Mouse (Mus musculus): ENCODE results near the gene Klhl15. TPM values are rescaled to one million over a fixed set of nuclear protein-coding genes. Genes with fewer than 3 reads are reported as not detected.

Gene Klhl15
- total RNA-seq (2023), result 1 to 10 TPM; 7.2 to 8.5 TPM

GRCm38 (mm10) chrX:94234532-94235189 is at the start of gene Klhl15:
Gene Klhl15, plus strand, starts transcription at chrX:94234599.

GRCm38 (mm10) chrX:94212597-94213321 is 21.6 kb upstream of the Klhl15 start, which contains the start of gene Eif2s3x:
Gene Eif2s3x, minus strand, starts transcription at chrX:94212862.

Other genes with a start within 250 kb of the Klhl15 start
- 10 to 100 TPM; 24.4 to 30.1 TPM for gene Zfx, start 110.9 kb upstream of the Klhl15 start, total RNA-seq (2023)
- gene Eif2s3x, start 21.7 kb upstream of the Klhl15 start, total RNA-seq (2023), result 10 to 100 TPM; 68.7 to 72.7 TPM
- gene Fam90a1b, start 132.2 kb downstream of the Klhl15 start, total RNA-seq (2023), result not detected
- gene Apoo, start 132.5 kb downstream of the Klhl15 start, total RNA-seq (2023), result 1 to 10 TPM; 6.9 to 7.5 TPM